Mouse (Mus musculus): ENCODE data around the gene Pitpnm2. TPM values are rescaled to one million over a fixed set of nuclear protein-coding genes. Genes with fewer than 3 reads are reported as not detected.

Gene Pitpnm2
- polyA plus RNA-seq, 1 experiment, result 4.0 TPM

GRCm38 (mm10) chr5:124086876-124087275 lies 162.7 kb downstream of the Pitpnm2 start:
- Histone ChIP-seq H3ac (ENCODE audit: control insufficient read depth, insufficient read length, low read depth) (no peak overlapping the region), H3K79me3 (ENCODE audit: low read depth) (no peaks in the 10 kb centered on the region), H3K4me3 (ENCODE audit: insufficient read depth, poor library complexity, severe bottlenecking) (no peak overlapping the region), H3K36me3 (ENCODE audit: control insufficient read depth, insufficient read depth) (no peaks in the 10 kb centered on the region), H3K27me3 (ENCODE audit: control insufficient read depth, insufficient read depth, insufficient read length) (no peaks in the 10 kb centered on the region), H3K79me2 (ENCODE audit: control insufficient read depth, insufficient read depth) (no peaks in the 10 kb centered on the region)
- TF ChIP-seq FOSL1 (IDR thresholded peaks at IDR 0.05; ENCODE audit: insufficient read depth, low read length, poor library complexity, severe bottlenecking) (no peak), MYOG (IDR thresholded peaks at IDR 0.05; ENCODE audit: control insufficient read depth, extremely low read depth, insufficient read length) (no peak), USF1 (IDR thresholded peaks at IDR 0.05; ENCODE audit: low read depth) (no peak), CEBPB (IDR thresholded peaks at IDR 0.05; ENCODE audit: low read depth) (no peak), MAX (IDR thresholded peaks at IDR 0.05) (no peak), CTCF (IDR thresholded peaks at IDR 0.05; ENCODE audit: control insufficient read depth, insufficient read depth, insufficient read length) (no peak), MYOD1 (IDR thresholded peaks at IDR 0.05; ENCODE audit: control insufficient read depth, insufficient read length, low read depth) (no peak)

GRCm38 (mm10) chr5:124085513-124085912 lies 164.0 kb downstream of the Pitpnm2 start:
- no peak overlapping the region for H3K4me3 ChIP-seq (ENCODE audit: insufficient read depth, poor library complexity, severe bottlenecking)
- no peaks in the 10 kb centered on the region for H3K27me3 ChIP-seq (ENCODE audit: control insufficient read depth, insufficient read depth, insufficient read length)
- H3K79me2 ChIP-seq (ENCODE audit: control insufficient read depth, insufficient read depth), result no peaks in the 10 kb centered on the region
- H3K79me3 ChIP-seq (ENCODE audit: low read depth), result no peaks in the 10 kb centered on the region
- no peak overlapping the region for H3ac ChIP-seq (ENCODE audit: control insufficient read depth, insufficient read length, low read depth)
- H3K36me3 ChIP-seq (ENCODE audit: control insufficient read depth, insufficient read depth), result no peaks in the 10 kb centered on the region
- TF ChIP-seq FOSL1 (IDR thresholded peaks at IDR 0.05; ENCODE audit: insufficient read depth, low read length, poor library complexity, severe bottlenecking) (no peak), MYOG (IDR thresholded peaks at IDR 0.05; ENCODE audit: control insufficient read depth, extremely low read depth, insufficient read length) (no peak), CTCF (IDR thresholded peaks at IDR 0.05; ENCODE audit: control insufficient read depth, insufficient read depth, insufficient read length) (no peak), CEBPB (IDR thresholded peaks at IDR 0.05; ENCODE audit: low read depth) (no peak), USF1 (IDR thresholded peaks at IDR 0.05; ENCODE audit: low read depth) (no peak), MAX (IDR thresholded peaks at IDR 0.05) (no peak), MYOD1 (IDR thresholded peaks at IDR 0.05; ENCODE audit: control insufficient read depth, insufficient read length, low read depth) (no peak)

GRCm38 (mm10) chr5:124084588-124085173 lies 164.9 kb downstream of the Pitpnm2 start:
- Histone ChIP-seq H3K36me3 (ENCODE audit: control insufficient read depth, insufficient read depth) (no peaks in the 10 kb centered on the region), H3K4me3 (ENCODE audit: insufficient read depth, poor library complexity, severe bottlenecking) (no peak overlapping the region), H3ac (ENCODE audit: control insufficient read depth, insufficient read length, low read depth) (no peak overlapping the region), H3K79me3 (ENCODE audit: low read depth) (no peaks in the 10 kb centered on the region), H3K27me3 (ENCODE audit: control insufficient read depth, insufficient read depth, insufficient read length) (no peaks in the 10 kb centered on the region), H3K79me2 (ENCODE audit: control insufficient read depth, insufficient read depth) (no peaks in the 10 kb centered on the region)
- TF ChIP-seq CEBPB (IDR thresholded peaks at IDR 0.05; ENCODE audit: low read depth) (no peak), MYOG (IDR thresholded peaks at IDR 0.05; ENCODE audit: control insufficient read depth, extremely low read depth, insufficient read length) (no peak), USF1 (IDR thresholded peaks at IDR 0.05; ENCODE audit: low read depth) (no peak), CTCF (IDR thresholded peaks at IDR 0.05; ENCODE audit: control insufficient read depth, insufficient read depth, insufficient read length) (peak; percentile 93), FOSL1 (IDR thresholded peaks at IDR 0.05; ENCODE audit: insufficient read depth, low read length, poor library complexity, severe bottlenecking) (no peak), MYOD1 (IDR thresholded peaks at IDR 0.05; ENCODE audit: control insufficient read depth, insufficient read length, low read depth) (no peak), MAX (IDR thresholded peaks at IDR 0.05) (no peak)

- Histone ChIP-seq H3K36me3 (ENCODE audit: control insufficient read depth, insufficient read depth) (no peaks in the 10 kb centered on the region), H3K27me3 (ENCODE audit: control insufficient read depth, insufficient read depth, insufficient read length) (no peaks in the 10 kb centered on the region), H3K79me3 (ENCODE audit: low read depth) (no peaks in the 10 kb centered on the region), H3ac (ENCODE audit: control insufficient read depth, insufficient read length, low read depth) (no peak overlapping the region), H3K4me3 (ENCODE audit: insufficient read depth, poor library complexity, severe bottlenecking) (no peak overlapping the region), H3K79me2 (ENCODE audit: control insufficient read depth, insufficient read depth) (no peaks in the 10 kb centered on the region)
- TF ChIP-seq MYOD1 (IDR thresholded peaks at IDR 0.05; ENCODE audit: control insufficient read depth, insufficient read length, low read depth) (no peak), FOSL1 (IDR thresholded peaks at IDR 0.05; ENCODE audit: insufficient read depth, low read length, poor library complexity, severe bottlenecking) (no peak), USF1 (IDR thresholded peaks at IDR 0.05; ENCODE audit: low read depth) (no peak), MYOG (IDR thresholded peaks at IDR 0.05; ENCODE audit: control insufficient read depth, extremely low read depth, insufficient read length) (no peak), MAX (IDR thresholded peaks at IDR 0.05) (no peak), CEBPB (IDR thresholded peaks at IDR 0.05; ENCODE audit: low read depth) (no peak), CTCF (IDR thresholded peaks at IDR 0.05; ENCODE audit: control insufficient read depth, insufficient read depth, insufficient read length) (no peak)
Measured at GRCm38 (mm10) chr5:124083850-124084587, 165.5 kb downstream of the Pitpnm2 start.

- no peak overlapping the region for H3K4me3 ChIP-seq (ENCODE audit: insufficient read depth, poor library complexity, severe bottlenecking)
- H3K36me3 ChIP-seq (ENCODE audit: control insufficient read depth, insufficient read depth), result no peaks in the 10 kb centered on the region
- no peaks in the 10 kb centered on the region for H3K27me3 ChIP-seq (ENCODE audit: control insufficient read depth, insufficient read depth, insufficient read length)
- no peak overlapping the region for H3ac ChIP-seq (ENCODE audit: control insufficient read depth, insufficient read length, low read depth)
- no peaks in the 10 kb centered on the region for H3K79me3 ChIP-seq (ENCODE audit: low read depth)
- H3K79me2 ChIP-seq (ENCODE audit: control insufficient read depth, insufficient read depth), result no peaks in the 10 kb centered on the region
- TF ChIP-seq USF1 (IDR thresholded peaks at IDR 0.05; ENCODE audit: low read depth) (no peak), MYOG (IDR thresholded peaks at IDR 0.05; ENCODE audit: control insufficient read depth, extremely low read depth, insufficient read length) (no peak), CTCF (IDR thresholded peaks at IDR 0.05; ENCODE audit: control insufficient read depth, insufficient read depth, insufficient read length) (no peak), CEBPB (IDR thresholded peaks at IDR 0.05; ENCODE audit: low read depth) (no peak), MAX (IDR thresholded peaks at IDR 0.05) (no peak), MYOD1 (IDR thresholded peaks at IDR 0.05; ENCODE audit: control insufficient read depth, insufficient read length, low read depth) (no peak), FOSL1 (IDR thresholded peaks at IDR 0.05; ENCODE audit: insufficient read depth, low read length, poor library complexity, severe bottlenecking) (no peak)
Measured at GRCm38 (mm10) chr5:124082941-124083688, 166.4 kb downstream of the Pitpnm2 start.
